Comparison of ENCODE assay signal across 11 mouse cellular contexts in the genomic region with DNA sequence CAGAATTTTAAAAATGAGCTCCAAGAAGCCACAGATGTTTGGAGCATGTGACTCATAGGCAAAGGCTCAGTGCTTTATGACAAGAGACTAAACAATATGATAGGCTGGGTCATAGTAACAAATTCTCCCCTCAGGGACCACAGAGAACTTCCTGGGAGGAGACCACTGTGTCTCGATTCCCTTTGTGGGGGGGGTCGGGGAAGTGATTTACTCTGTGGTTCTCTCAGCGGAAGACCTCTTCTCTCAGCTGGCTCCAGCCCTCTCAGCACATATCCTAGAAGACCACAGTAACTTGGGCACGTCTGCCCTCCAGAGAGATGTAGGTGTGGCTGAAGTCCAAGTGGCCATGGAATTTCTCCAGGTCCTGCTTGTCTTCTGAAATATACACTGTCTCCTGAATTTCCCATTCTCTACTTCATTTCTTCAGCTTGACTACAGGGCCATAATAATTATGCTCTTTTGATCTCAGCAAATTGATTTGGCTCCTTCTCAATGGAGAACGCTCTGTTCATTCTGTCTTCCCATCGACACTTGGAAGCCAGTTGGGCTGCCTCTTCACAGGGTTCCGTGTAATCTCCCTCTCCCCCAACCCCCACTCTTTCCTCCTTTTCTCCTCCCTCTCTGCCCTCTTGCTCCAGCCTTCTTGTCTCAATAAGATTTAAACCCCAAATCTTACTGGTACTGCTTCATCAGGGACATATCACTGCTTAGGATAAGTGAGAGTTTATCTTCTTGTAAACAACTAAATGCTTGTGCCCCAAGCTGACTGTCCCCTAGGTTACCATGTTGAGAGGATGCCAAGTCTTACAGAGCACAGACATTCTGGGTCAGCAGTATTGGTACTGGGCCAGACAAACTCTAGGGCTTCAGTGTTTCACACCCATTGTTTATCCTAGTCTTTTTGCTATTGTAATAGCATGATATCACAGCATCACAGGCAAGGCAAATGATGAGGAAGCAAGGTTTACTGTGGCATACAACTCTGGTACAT.
A peak's percentile ranks its signal among the peaks of the same experiment; 100 is the strongest.
DNase-seq lines count a peak whose midpoint lies in the region; ATAC-seq lines count a peak whose summit lies in the region.
"Had no signal": no experiment of that assay in that cellular context is flagged by ENCODE, and none has a peak within 500 bp of the region (broad histone marks: within the 10 kb centered on the region; RNA-seq: fewer than 3 reads in every experiment).

No protein-coding gene starts in this region.

- WGBS in hindbrain, embryonic 13.5 days: 61% methylated on average over 7 of the region's 7 CpGs
- whole genome bisulfite sequencing in hindbrain, embryonic 10.5 days: 86% methylated on average over 7 of the region's 7 CpGs
- WGBS in intestine, embryonic 15.5 days: 60% methylated on average over 7 of the region's 7 CpGs

- H3K4me2 ChIP-seq in hindbrain, embryonic 13.5 days: no peak overlapping the region
- H3K4me2 ChIP-seq in intestine, embryonic 15.5 days (replicated peaks): no peak overlapping the region

- no peaks in the 10 kb centered on the region for H3K36me3 ChIP-seq in hindbrain, embryonic 13.5 days
- no peaks in the 10 kb centered on the region for H3K36me3 ChIP-seq in hindbrain, embryonic 10.5 days
- H3K36me3 ChIP-seq in intestine, embryonic 15.5 days: no peaks in the 10 kb centered on the region
- H3K36me3 ChIP-seq: G1E had no signal

- peak; percentile 36; the same call in 1 of the 2 replicates for ATAC-seq in hindbrain, embryonic 13.5 days (ENCODE audit: low FRiP score)
- no peak for ATAC-seq in intestine, embryonic 15.5 days

- no peak for DNase-seq in hindbrain, embryonic 10.5 days (ENCODE audit: low spot score)
- peak; percentile 71 for DNase-seq in retina, postnatal 1 day
- no peak for DNase-seq in retina, embryonic 14.5 days (ENCODE audit: low spot score)
- DNase-seq in kidney, postnatal 25 days: peak; percentile 32 to 37
- no peak for DNase-seq in MN1 (ENCODE audit: low spot score)
- no peak for DNase-seq in layer of hippocampus, postnatal 10 days (ENCODE audit: low spot score in 2 of 2)
- DNase-seq: liver had no signal

- H3K27ac ChIP-seq in hindbrain, embryonic 13.5 days: no peak overlapping the region
- no peak overlapping the region for H3K27ac ChIP-seq in hindbrain, embryonic 10.5 days
- H3K27ac ChIP-seq in intestine, embryonic 15.5 days: no peak overlapping the region
- H3K27ac ChIP-seq: heart, adult 2 months had no signal

- H3K4me3 ChIP-seq in hindbrain, embryonic 13.5 days: no peak overlapping the region
- no peak overlapping the region for H3K4me3 ChIP-seq in hindbrain, embryonic 10.5 days
- H3K4me3 ChIP-seq in intestine, embryonic 15.5 days (replicated peaks): no peak overlapping the region
- H3K4me3 ChIP-seq: heart, adult 2 months had no signal

- peaks cover 25% of the 10 kb centered on the region for H3K4me1 ChIP-seq in hindbrain, embryonic 13.5 days (replicated peaks)
- H3K4me1 ChIP-seq in hindbrain, embryonic 10.5 days (replicated peaks): 0 out of 2 replicates have a peak, but pooled peaks cover 9% of the 10 kb centered on the region
- H3K4me1 ChIP-seq in intestine, embryonic 15.5 days (replicated peaks): no peaks in the 10 kb centered on the region

- no peak overlapping the region for H3K9ac ChIP-seq in hindbrain, embryonic 13.5 days
- no peak overlapping the region for H3K9ac ChIP-seq in intestine, embryonic 15.5 days

- H3K27me3 ChIP-seq in hindbrain, embryonic 13.5 days: peaks cover 17% of the 10 kb centered on the region; the same call in 1 of the 2 replicates
- no peaks in the 10 kb centered on the region for H3K27me3 ChIP-seq in hindbrain, embryonic 10.5 days (ENCODE audit: insufficient read depth, poor library complexity, severe bottlenecking)
- no peaks in the 10 kb centered on the region for H3K27me3 ChIP-seq in intestine, embryonic 15.5 days (replicated peaks)

- no peaks in the 10 kb centered on the region for H3K9me3 ChIP-seq in hindbrain, embryonic 13.5 days
- no peaks in the 10 kb centered on the region for H3K9me3 ChIP-seq in hindbrain, embryonic 10.5 days
- no peaks in the 10 kb centered on the region for H3K9me3 ChIP-seq in intestine, embryonic 15.5 days
- H3K9me3 ChIP-seq: G1E had no signal

Comparison
In these comparisons a context has a peak if more than half of its experiments do, and no peak if none do; other contexts are left out.
1. DNase-seq: peak in retina, postnatal 1 day (single experiment) and kidney, postnatal 25 days (2 of 2); none in hindbrain, embryonic 10.5 days (single experiment), retina, embryonic 14.5 days (single experiment), MN1 (single experiment) and layer of hippocampus, postnatal 10 days (0 of 2).